ENCODE assay signal across 8 mouse cellular contexts in genomic region chr19:5297903-5298800, GRCm38 (mm10). TPM values are rescaled to one million over a fixed set of nuclear protein-coding genes. Genes with fewer than 3 reads are reported as not detected.
DNase-seq lines count a peak whose midpoint lies in the region; ATAC-seq and TF ChIP-seq lines count a peak whose summit lies in the region.

TSS of gene Gal3st3 (plus strand) at chr19:5298331.

- H3K27me3 ChIP-seq in E14TG2a.4 (ENCODE audit: insufficient read depth, low read length): peaks cover 13% of the 10 kb centered on the region; the same call in 1 of the 2 replicates
- H3K27me3 ChIP-seq in forebrain, embryonic 13.5 days: no peaks in the 10 kb centered on the region
- H3K27me3 ChIP-seq in intestine, postnatal 0 days (replicated peaks; ENCODE audit: control insufficient read depth, insufficient read depth, low read length): no peaks in the 10 kb centered on the region
- no peaks in the 10 kb centered on the region for H3K27me3 ChIP-seq in midbrain, embryonic 12.5 days

- TF ChIP-seq CTCF in E14TG2a.4 (conservative IDR thresholded peaks at IDR 0.05; ENCODE audit: low read length): no peak
- no peak for TF ChIP-seq CTCF in intestine, postnatal 0 days (IDR thresholded peaks at IDR 0.05; ENCODE audit: low read depth)

- peaks cover 79% of the 10 kb centered on the region for H3K4me1 ChIP-seq in E14TG2a.4 (replicated peaks; ENCODE audit: low read depth, low read length)
- peaks cover 44% of the 10 kb centered on the region for H3K4me1 ChIP-seq in forebrain, embryonic 13.5 days
- peaks cover 5% of the 10 kb centered on the region; the same call in 1 of the 2 replicates for H3K4me1 ChIP-seq in intestine, postnatal 0 days (replicated peaks; ENCODE audit: control insufficient read depth, insufficient read depth, low read length)
- H3K4me1 ChIP-seq in midbrain, embryonic 12.5 days: peaks cover 36% of the 10 kb centered on the region

- no peaks in the 10 kb centered on the region for H3K9me3 ChIP-seq in E14TG2a.4 (ENCODE audit: low read length)
- no peaks in the 10 kb centered on the region for H3K9me3 ChIP-seq in forebrain, embryonic 13.5 days (replicated peaks)
- H3K9me3 ChIP-seq in intestine, postnatal 0 days (ENCODE audit: control insufficient read depth): no peaks in the 10 kb centered on the region
- H3K9me3 ChIP-seq in midbrain, embryonic 12.5 days: no peaks in the 10 kb centered on the region

- H3K4me3 ChIP-seq in E14TG2a.4 (replicated peaks; ENCODE audit: low read length): peak within 1 kb of the TSS; percentile 79
- peak within 1 kb of the TSS; percentile 63 for H3K4me3 ChIP-seq in forebrain, embryonic 13.5 days
- peak within 1 kb of the TSS; percentile 11; the same call in 1 of the 2 replicates for H3K4me3 ChIP-seq in intestine, postnatal 0 days (ENCODE audit: low read depth, low read length)
- H3K4me3 ChIP-seq in midbrain, embryonic 12.5 days: peak within 1 kb of the TSS; percentile 64

- peak; percentile 34 for DNase-seq in ZHBTc4 (ENCODE audit: low read depth, low spot score)
- no peak for DNase-seq in adrenal gland, adult 18-20 months (ENCODE audit: low spot score in 2 of 2)
- DNase-seq in spleen, postnatal 4 days (ENCODE audit: low spot score in 2 of 2): no peak
- DNase-seq in thymus, postnatal 0 days (ENCODE audit: low spot score): no peak

- peak within 1 kb of the TSS; percentile 87 for H3K9ac ChIP-seq in forebrain, embryonic 13.5 days
- H3K9ac ChIP-seq in intestine, postnatal 0 days (ENCODE audit: low read depth, low read length): no peak within 1 kb of the TSS; the same call in 1 of the 2 replicates
- H3K9ac ChIP-seq in midbrain, embryonic 12.5 days (replicated peaks): peak within 1 kb of the TSS; percentile 91

- H3K4me2 ChIP-seq in forebrain, embryonic 13.5 days: peak within 1 kb of the TSS; percentile 80
- peak within 1 kb of the TSS; percentile 53 for H3K4me2 ChIP-seq in intestine, postnatal 0 days (replicated peaks; ENCODE audit: low read depth)
- H3K4me2 ChIP-seq in midbrain, embryonic 12.5 days (replicated peaks): peak within 1 kb of the TSS; percentile 78

- peaks cover 11% of the 10 kb centered on the region for H3K36me3 ChIP-seq in E14TG2a.4 (ENCODE audit: insufficient read depth, low read length)
- peaks cover 17% of the 10 kb centered on the region for H3K36me3 ChIP-seq in forebrain, embryonic 13.5 days (ENCODE audit: poor library complexity, severe bottlenecking)
- peaks cover under 1% of the 10 kb centered on the region; the same call in 1 of the 2 replicates for H3K36me3 ChIP-seq in intestine, postnatal 0 days (ENCODE audit: control insufficient read depth, insufficient read depth)
- peaks cover 13% of the 10 kb centered on the region for H3K36me3 ChIP-seq in midbrain, embryonic 12.5 days

- peak within 1 kb of the TSS; percentile 74 for H3K27ac ChIP-seq in forebrain, embryonic 13.5 days
- H3K27ac ChIP-seq in intestine, postnatal 0 days (ENCODE audit: low read depth, low read length): no peak within 1 kb of the TSS
- H3K27ac ChIP-seq in midbrain, embryonic 12.5 days (replicated peaks): peak within 1 kb of the TSS; percentile 86

- ATAC-seq in forebrain, embryonic 13.5 days: peak; percentile 62
- ATAC-seq in intestine, postnatal 0 days: no peak
- ATAC-seq in midbrain, embryonic 12.5 days (ENCODE audit: low FRiP score, low read depth): peak; percentile 69

- 5% methylated on average over 28 of the region's 32 CpGs for WGBS in forebrain, embryonic 13.5 days
- 20% methylated on average over 31 of the region's 32 CpGs for WGBS in intestine, postnatal 0 days
- WGBS in midbrain, embryonic 12.5 days: 6% methylated on average over 30 of the region's 32 CpGs

RNA-seq across cellular contexts. Expression of gene Gal3st3, which starts in this region (rescaled TPM):
- 21.3 and 22.6 TPM in 2 replicates for polyA plus RNA-seq in forebrain, embryonic 13.5 days (2015; fragmentation: Nextera tagmentation; extraction: Ambion mirVana)
- 0.55 and 0.67 TPM in 2 replicates for polyA plus RNA-seq in intestine, postnatal 0 days (2015; fragmentation: Nextera tagmentation; extraction: Ambion mirVana)
- polyA plus RNA-seq in midbrain, embryonic 12.5 days (2016; fragmentation: Nextera tagmentation; extraction: Ambion mirVana): 20.4 and 24.1 TPM in 2 replicates
- under 1 TPM; 0.13 to 0.29 TPM for total RNA-seq in adrenal gland, adult 18-20 months (2021)
- 0.36 and 0.44 TPM in 2 replicates for polyA plus RNA-seq in thymus, postnatal 0 days (2015; fragmentation: Nextera tagmentation; extraction: Ambion mirVana)

Comparison
In these comparisons a context has a peak if more than half of its experiments do, and no peak if none do; other contexts are left out.
1. RNA of gene Gal3st3 (polyA plus RNA-seq): 21.3 to 22.6 TPM in forebrain, embryonic 13.5 days and 20.4 to 24.1 TPM in midbrain, embryonic 12.5 days; 0.55 to 0.67 TPM in intestine, postnatal 0 days and 0.36 to 0.44 TPM in thymus, postnatal 0 days; every median in the first group is over 10 times any median in the second.
2. H3K4me3 ChIP-seq: peak in every context shown above with its lines; median percentile 79 in E14TG2a.4; 64 in midbrain, embryonic 12.5 days; 63 in forebrain, embryonic 13.5 days; 11 in intestine, postnatal 0 days.
3. Peak in every context shown above with its lines, with median percentiles within 50 percentile points of each other: H3K4me2 ChIP-seq.